Mouse (Mus musculus) liver, postnatal 0 days (tissue): ENCODE results near the gene Stx3.

ENCODE experiments used
- CTCF ChIP-seq: sonication (generic); IDR thresholded peaks from 2 replicates; pipeline ENCODE4 v1.5.1; 2016; ENCODE audit warnings: antibody characterized with exemption, low read depth
- EP300 ChIP-seq: IDR thresholded peaks from 2 replicates; pipeline ENCODE4 v1.6.1; 2016; ENCODE audit warnings: antibody characterized with exemption, low read depth, mild to moderate bottlenecking

GRCm38 (mm10) chr19:11800531-11801315, 18.5 kb downstream of the Stx3 start:
- no peak for TF ChIP-seq EP300
- peak; percentile 26; the same call in 1 of the 2 replicates for TF ChIP-seq CTCF
